Mouse (Mus musculus): Measurements from ENCODE around the gene Rae1. TPM values are rescaled to one million over a fixed set of nuclear protein-coding genes. Genes with fewer than 3 reads are reported as not detected.

The Rae1 gene
- total RNA-seq, 2 experiments from 2014 or later: 54.5 to 54.8 TPM

DNA sequence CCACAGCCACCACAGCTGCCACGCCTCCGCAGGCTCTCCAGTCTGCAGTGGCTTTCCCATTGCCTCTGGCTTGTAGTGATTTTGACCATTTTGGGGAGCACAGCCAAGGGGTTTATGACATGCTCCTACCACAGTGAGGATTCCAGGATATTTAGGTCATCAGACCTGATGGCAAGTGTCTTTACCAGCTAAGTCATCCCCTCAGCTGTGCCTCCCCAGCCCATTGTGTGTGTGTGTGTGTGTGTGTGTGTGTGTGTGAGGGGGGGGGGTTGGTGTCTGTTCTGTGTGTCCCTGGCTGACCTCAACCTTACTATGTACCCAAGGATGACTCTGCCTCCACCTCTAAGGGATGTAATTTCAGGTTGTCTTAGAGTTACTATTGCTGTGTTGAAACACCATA lies 64.9 kb downstream of the Rae1 start:
- no peak for DNase-seq (ENCODE audit: low spot score in 2 of 2)
- intact Hi-C loops (cut with DNase I): no loop called here

Other genes with a start within 250 kb of the Rae1 start
- 10 to 100 TPM; 10.8 to 12.2 TPM for gene Bmp7, start 59.8 kb upstream of the Rae1 start, total RNA-seq (2021)
- gene Spo11, start 22.4 kb upstream of the Rae1 start, total RNA-seq (2021): under 1 TPM; 0.41 to 0.73 TPM
- gene Rbm38, start 20.4 kb downstream of the Rae1 start, total RNA-seq (2021): 1 to 10 TPM; 2.2 to 3.4 TPM
- gene Ctcfl, start 119.4 kb downstream of the Rae1 start, total RNA-seq (2021): under 1 TPM in 1 of 2 experiments, not detected in 1; 0.14 TPM
- gene Pck1, start 152.9 kb downstream of the Rae1 start, total RNA-seq (2021): not detected
- not detected for gene Zbp1, start 218.8 kb downstream of the Rae1 start, total RNA-seq (2021)